Mouse (Mus musculus): ENCODE data around the gene Med14. TPM values are rescaled to one million over a fixed set of nuclear protein-coding genes. Genes with fewer than 3 reads are reported as not detected.

Med14 gene
- total and polyA plus RNA-seq, 3 experiments = 10.3 to 18.3 (median 15.0) TPM

GRCm38 (mm10) chrX:12686071-12686470 is 75.8 kb downstream of the Med14 start:
- in situ Hi-C loops (cut with MboI; ENCODE audit: low pct_ligation_motif_present, low pct_unique_long_range_greater_than_20kb, low sequenced_read_pairs) (loop anchor here (25.0 kb wide), 2 partner anchors 101 to 526 kb away; no protein-coding TSS in a partner anchor), dilution Hi-C loops (cut with MboI; ENCODE audit: extremely low pct_ligation_motif_present, extremely low pct_unique_long_range_greater_than_20kb, low sequenced_read_pairs) (no loop called here)
- no peak for DNase-seq (ENCODE audit: extremely low read depth)
- Histone ChIP-seq H3K9me3 (replicated peaks; ENCODE audit: low read length) (no peaks in the 10 kb centered on the region), H3K27me3 (replicated peaks) (no peaks in the 10 kb centered on the region), H3K4me1 (ENCODE audit: control insufficient read depth in 1 of 2, insufficient read depth in 2 of 2) (no peaks in the 10 kb centered on the region), H3K79me2 (replicated peaks; ENCODE audit: control insufficient read depth, extremely low read depth, insufficient read depth, poor library complexity, severe bottlenecking) (no peaks in the 10 kb centered on the region; the same call in 1 of the 2 replicates), H3K4me3 (replicated peaks in 1 of 3; ENCODE audit: low read depth in 2 of 3, low read length in 2 of 3, poor library complexity in 1 of 3) (no peak overlapping the region), H3K4me2 (ENCODE audit: insufficient read depth, low read depth, poor library complexity, severe bottlenecking) (no peak overlapping the region), H3K27ac (ENCODE audit: insufficient read depth, low read depth) (no peak overlapping the region), H3K9ac (ENCODE audit: insufficient read depth, low read depth) (no peak overlapping the region), H3K36me3 (replicated peaks in 1 of 2; ENCODE audit: control insufficient read depth in 1 of 2, insufficient read depth in 1 of 2, low read length in 1 of 2) (peaks cover 19 to 39% of the 10 kb centered on the region in 2 experiments)
- TF ChIP-seq CTCF (conservative IDR thresholded peaks at IDR 0.05 in 1 of 2, IDR thresholded peaks at IDR 0.05 in 1 of 2; ENCODE audit: low read depth in 2 of 2, low read length in 2 of 2) (no peak), MAZ (IDR thresholded peaks at IDR 0.05; ENCODE audit: low read depth, low read length) (no peak), TCF12 (IDR thresholded peaks at IDR 0.05; ENCODE audit: low read depth, low read length) (no peak), ZMIZ1 (IDR thresholded peaks at IDR 0.05; ENCODE audit: low read depth, low read length) (no peak), IRF4 (IDR thresholded peaks at IDR 0.05; ENCODE audit: low read depth, low read length) (no peak), UBTF (IDR thresholded peaks at IDR 0.05; ENCODE audit: low read depth, low read length) (no peak), BHLHE40 (IDR thresholded peaks at IDR 0.05; ENCODE audit: low read depth, low read length) (no peak), JUND (conservative IDR thresholded peaks at IDR 0.05; ENCODE audit: low read depth, low read length) (no peak), EP300 (IDR thresholded peaks at IDR 0.05; ENCODE audit: low read length) (no peak), POLR2AphosphoS2 (IDR thresholded peaks at IDR 0.05; ENCODE audit: low read depth, low read length) (no peak), ETS1 (conservative IDR thresholded peaks at IDR 0.05; ENCODE audit: low read depth, low read length) (no peak), SMC3 (IDR thresholded peaks at IDR 0.05; ENCODE audit: low read depth, low read length) (no peak), ELF1 (IDR thresholded peaks at IDR 0.05; ENCODE audit: low read depth, low read length) (no peak), HCFC1 (IDR thresholded peaks at IDR 0.05; ENCODE audit: low read depth, low read length) (no peak), ZNF384 (IDR thresholded peaks at IDR 0.05; ENCODE audit: low read depth, low read length) (no peak), MXI1 (IDR thresholded peaks at IDR 0.05; ENCODE audit: low read depth, low read length) (no peak), NELFE (IDR thresholded peaks at IDR 0.05; ENCODE audit: low read depth, low read length) (no peak), E2F4 (IDR thresholded peaks at IDR 0.05; ENCODE audit: insufficient replicate concordance, low read depth, low read length) (no peak)

GRCm38 (mm10) chrX:12677396-12677795 is 84.5 kb downstream of the Med14 start:
- H3K27ac ChIP-seq (ENCODE audit: insufficient read depth, low read depth) = no peak overlapping the region
- peaks cover 4% of the 10 kb centered on the region; the same call in 1 of the 2 replicates for H3K79me2 ChIP-seq (replicated peaks; ENCODE audit: control insufficient read depth, extremely low read depth, insufficient read depth, poor library complexity, severe bottlenecking)
- TF ChIP-seq PAX5 (IDR thresholded peaks at IDR 0.05; ENCODE audit: low read length) = no peak
- no peak for TF ChIP-seq TCF12 (IDR thresholded peaks at IDR 0.05; ENCODE audit: low read depth, low read length)
- no peak for TF ChIP-seq ZKSCAN1 (IDR thresholded peaks at IDR 0.05; ENCODE audit: borderline replicate concordance, low read depth, low read length)
- no peak for TF ChIP-seq MEF2A (IDR thresholded peaks at IDR 0.05; ENCODE audit: borderline replicate concordance, low read depth, low read length)
- peak; percentile 41 to 73 for TF ChIP-seq CTCF (conservative IDR thresholded peaks at IDR 0.05 in 1 of 2, IDR thresholded peaks at IDR 0.05 in 1 of 2; ENCODE audit: low read depth in 2 of 2, low read length in 2 of 2)
- peak; percentile 74 for TF ChIP-seq RAD21 (IDR thresholded peaks at IDR 0.05; ENCODE audit: low read depth, low read length)
- 0 out of 2 replicates have a peak, but pooled peaks have one; percentile 2 for TF ChIP-seq ZC3H11A (IDR thresholded peaks at IDR 0.05; ENCODE audit: low read depth, low read length)
- peak; percentile 66 for TF ChIP-seq SMC3 (IDR thresholded peaks at IDR 0.05; ENCODE audit: low read depth, low read length)
- TF ChIP-seq POLR2A (IDR thresholded peaks at IDR 0.05; ENCODE audit: low read depth, low read length) = no peak
- no peak for TF ChIP-seq CHD1 (IDR thresholded peaks at IDR 0.05; ENCODE audit: low read depth, low read length)
- no peak for TF ChIP-seq GABPA (IDR thresholded peaks at IDR 0.05; ENCODE audit: insufficient replicate concordance, low read depth, low read length)
- TF ChIP-seq BHLHE40 (IDR thresholded peaks at IDR 0.05; ENCODE audit: low read depth, low read length) = no peak
- TF ChIP-seq RCOR1 (conservative IDR thresholded peaks at IDR 0.05; ENCODE audit: low read depth, low read length) = no peak
- H3K36me3 ChIP-seq (replicated peaks in 1 of 2; ENCODE audit: control insufficient read depth in 1 of 2, insufficient read depth in 1 of 2, low read length in 1 of 2) = peaks cover 4 to 25% of the 10 kb centered on the region in 2 experiments
- H3K9me3 ChIP-seq (replicated peaks; ENCODE audit: low read length) = no peaks in the 10 kb centered on the region
- peaks cover 0 to 2% of the 10 kb centered on the region in 2 experiments; a peak in 1 of 4 replicates for H3K4me1 ChIP-seq (ENCODE audit: control insufficient read depth in 1 of 2, insufficient read depth in 2 of 2)
- no peaks in the 10 kb centered on the region for H3K27me3 ChIP-seq (replicated peaks)
- H3K4me2 ChIP-seq (ENCODE audit: insufficient read depth, low read depth, poor library complexity, severe bottlenecking) = no peak overlapping the region
- no peak overlapping the region for H3K4me3 ChIP-seq (replicated peaks in 1 of 3; ENCODE audit: low read depth in 2 of 3, low read length in 2 of 3, poor library complexity in 1 of 3)
- no peak overlapping the region for H3K9ac ChIP-seq (ENCODE audit: insufficient read depth, low read depth)
- dilution Hi-C loops (cut with MboI; ENCODE audit: extremely low pct_ligation_motif_present, extremely low pct_unique_long_range_greater_than_20kb, low sequenced_read_pairs) = no loop called here
- in situ Hi-C loops (cut with MboI; ENCODE audit: low pct_ligation_motif_present, low pct_unique_long_range_greater_than_20kb, low sequenced_read_pairs) = loop anchor here (25.0 kb wide), 2 partner anchors 110 to 535 kb away; no protein-coding TSS in a partner anchor
- DNase-seq (ENCODE audit: extremely low read depth) = peak; percentile 64
